Mouse (Mus musculus) bone marrow macrophage, adult 2 months (primary cell): ENCODE data around the gene H2-K1. TPM values are rescaled to one million over a fixed set of nuclear protein-coding genes. Genes with fewer than 3 reads are reported as not detected.

Source experiments
- H3K27ac ChIP-seq: 2 replicates; pipeline ENCODE4 v1.5.1; 2012; ENCODE audit warnings: low read depth, low read length; ENCODE audit not compliant: insufficient read depth
- H3K4me1 ChIP-seq: 2 replicates; pipeline ENCODE4 v1.6.1; 2012; ENCODE audit warnings: low read length; ENCODE audit not compliant: control insufficient read depth, insufficient read depth
- H3K4me3 ChIP-seq: 2 replicates; pipeline ENCODE4 v1.5.1; 2012; ENCODE audit warnings: mild to moderate bottlenecking, low read length, moderate library complexity; ENCODE audit not compliant: insufficient read depth
- CTCF ChIP-seq: IDR thresholded peaks from 2 replicates; pipeline ENCODE4 v1.5.1; 2012; ENCODE audit warnings: low read depth, mild to moderate bottlenecking, low read length, moderate library complexity
- POLR2A ChIP-seq: IDR thresholded peaks from 2 replicates; pipeline ENCODE4 v1.6.1; 2012; ENCODE audit warnings: mild to moderate bottlenecking, low read depth, low read length, borderline replicate concordance
- polyA plus RNA-seq: library from polyadenylated mRNA; stranded (reverse); fragments of >200 nt; gene quantifications from 2 replicates; pipeline ENCODE4 v1.2.4, GENCODE M21; 2012; ENCODE audit not compliant: missing spikeins, insufficient read depth, insufficient read length

H2-K1 gene
- polyA plus RNA-seq, 1 experiment = 2,635 TPM

DNA sequence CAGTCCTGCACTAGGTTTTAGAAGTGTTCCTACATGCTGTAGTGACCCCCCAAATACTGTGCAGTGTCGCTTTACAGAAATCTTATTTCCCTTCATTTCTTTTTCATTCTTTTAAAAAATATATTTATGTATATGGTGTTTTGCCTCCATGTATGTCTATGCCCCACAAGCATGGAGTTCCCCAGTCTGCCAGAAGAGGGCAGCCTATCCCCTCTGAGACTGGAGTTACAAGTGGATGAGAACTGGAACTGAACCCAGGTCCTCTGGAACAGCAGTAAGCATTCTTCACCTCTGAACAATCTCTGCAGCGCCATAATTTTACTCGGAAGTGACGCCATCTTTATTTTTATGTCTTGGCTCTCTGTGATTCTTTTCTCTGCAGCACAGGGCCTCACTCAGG lies 30.8 kb downstream of the H2-K1 start:
- Histone ChIP-seq H3K4me3 (no peak overlapping the region), H3K27ac (no peak overlapping the region), H3K4me1 (peaks cover 17% of the 10 kb centered on the region)
- TF ChIP-seq POLR2A = no peak
- no peak for TF ChIP-seq CTCF

DNA sequence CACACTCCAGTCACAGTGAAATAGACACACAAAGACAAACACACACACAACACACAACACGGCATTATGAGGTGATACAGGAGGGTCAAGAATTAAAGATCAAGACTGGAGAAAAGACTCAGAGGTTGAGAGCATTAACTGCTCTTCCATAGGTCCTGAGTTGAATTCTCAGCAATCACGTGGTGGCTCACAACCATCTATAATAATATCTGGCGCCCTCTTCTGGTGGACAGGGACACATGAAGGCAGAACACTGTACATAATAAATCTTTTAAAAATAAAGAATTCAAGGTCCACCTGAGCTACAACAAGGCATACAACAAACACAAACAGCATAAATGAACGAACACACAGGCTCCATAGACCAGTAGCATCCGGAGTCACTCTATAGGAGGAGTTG lies 31.2 kb downstream of the H2-K1 start:
- TF ChIP-seq POLR2A (no peak), CTCF (no peak)

DNA sequence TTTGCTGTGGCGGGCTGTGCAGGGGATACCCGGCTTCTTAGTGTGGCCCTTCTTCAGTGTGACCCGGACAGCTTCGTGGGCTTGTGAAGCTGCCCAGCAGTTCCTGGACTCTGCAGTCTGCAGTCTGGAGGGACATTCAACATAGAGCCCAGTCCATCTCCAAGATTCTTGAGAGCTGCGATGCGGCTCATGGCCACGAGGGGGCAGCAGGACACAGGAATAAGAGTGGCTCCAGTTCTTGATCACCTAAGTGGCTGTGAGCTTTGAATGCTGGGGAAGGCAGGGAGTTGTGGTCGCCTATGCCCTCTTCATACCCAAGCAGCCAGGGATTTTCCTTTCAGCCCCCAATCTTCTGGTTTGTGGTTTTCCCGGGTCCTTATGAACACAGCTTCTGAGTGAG lies 31.7 kb downstream of the H2-K1 start:
- H3K27ac ChIP-seq = no peak overlapping the region
- H3K4me1 ChIP-seq = peaks cover 14% of the 10 kb centered on the region
- TF ChIP-seq CTCF (peak; percentile 71), POLR2A (no peak)
- H3K4me3 ChIP-seq = no peak overlapping the region

More for the DNA sequence above, 31.2 kb downstream of the H2-K1 start:
- Histone ChIP-seq H3K4me1 (peaks cover 17% of the 10 kb centered on the region), H3K27ac (no peak overlapping the region), H3K4me3 (no peak overlapping the region)

DNA sequence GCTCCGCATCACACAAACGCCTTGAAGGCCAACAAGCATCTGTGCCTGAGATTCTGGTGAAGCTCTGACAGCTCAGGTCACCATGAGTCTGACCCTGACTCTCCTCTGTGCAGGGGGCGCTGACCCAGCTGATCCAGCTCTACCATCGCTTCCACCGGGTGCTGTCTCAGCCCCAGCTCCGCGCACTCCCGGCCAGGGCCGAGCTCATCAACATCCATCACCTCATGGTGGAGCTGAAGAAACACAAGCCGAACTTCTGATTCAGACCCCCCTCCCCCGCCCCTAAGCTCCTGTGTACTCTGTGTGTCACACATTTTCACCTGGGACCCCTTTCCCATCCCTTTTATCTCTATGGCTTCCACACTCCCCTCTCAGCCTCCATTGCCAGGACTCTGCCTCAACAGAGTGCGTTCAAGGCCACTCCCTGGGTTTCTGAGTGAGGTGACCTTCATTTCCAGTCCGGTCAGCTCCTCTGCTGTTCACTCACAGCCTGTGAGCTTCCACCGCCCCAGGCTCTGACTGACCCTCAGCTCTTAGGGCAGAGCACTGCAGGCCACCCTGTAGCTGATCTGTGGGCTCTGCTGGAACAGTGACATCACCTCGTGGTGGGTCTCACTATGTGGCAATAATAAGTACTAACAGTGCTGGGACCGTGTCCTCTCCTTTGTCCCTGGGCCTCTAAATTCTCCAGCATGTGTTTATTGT lies 34.1 kb downstream of the H2-K1 start:
- Histone ChIP-seq H3K27ac (no peak overlapping the region), H3K4me3 (no peak overlapping the region), H3K4me1 (0 out of 2 replicates have a peak, but pooled peaks cover 2% of the 10 kb centered on the region)
- TF ChIP-seq POLR2A (no peak), CTCF (no peak)

DNA sequence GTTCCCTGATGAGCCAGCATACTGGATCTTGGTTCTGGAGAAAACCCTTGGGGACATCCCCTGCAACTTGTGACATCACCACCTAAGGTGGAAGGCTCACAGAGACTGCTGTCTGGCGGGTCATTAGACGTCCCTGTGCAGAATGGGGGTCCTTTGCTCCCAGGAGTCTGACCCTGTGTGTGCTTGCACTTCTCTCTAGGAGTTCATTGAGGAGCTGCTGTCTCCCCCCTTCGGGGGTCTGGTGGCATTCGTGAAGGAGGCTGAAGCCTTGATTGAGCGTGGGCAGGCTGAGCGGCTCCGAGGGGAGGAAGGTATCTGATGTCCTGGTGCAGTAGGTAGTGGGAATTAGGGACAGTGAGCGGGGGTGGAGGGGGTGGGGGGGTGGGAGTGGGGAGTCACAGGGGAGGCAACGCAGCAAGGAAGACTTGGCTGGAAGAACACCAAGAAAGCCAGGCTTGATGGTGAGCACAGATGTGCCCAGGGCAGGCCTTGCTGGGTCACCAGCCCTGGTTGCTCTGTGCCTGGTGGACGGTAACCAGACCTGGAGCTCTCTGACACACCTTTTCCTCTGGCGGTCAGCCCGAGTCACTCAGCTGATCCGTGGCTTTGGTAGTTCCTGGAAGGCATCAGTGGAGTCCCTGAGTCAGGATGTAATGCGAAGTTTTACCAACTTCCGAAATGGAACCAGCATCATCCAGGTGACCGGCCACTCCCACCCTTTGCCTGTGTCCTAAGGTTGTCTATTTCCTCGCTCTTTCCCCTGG lies 34.9 kb downstream of the H2-K1 start:
- no peak overlapping the region for H3K4me3 ChIP-seq
- H3K27ac ChIP-seq = no peak overlapping the region
- TF ChIP-seq CTCF = no peak
- no peak for TF ChIP-seq POLR2A
- H3K4me1 ChIP-seq = 0 out of 2 replicates have a peak, but pooled peaks cover 2% of the 10 kb centered on the region

DNA sequence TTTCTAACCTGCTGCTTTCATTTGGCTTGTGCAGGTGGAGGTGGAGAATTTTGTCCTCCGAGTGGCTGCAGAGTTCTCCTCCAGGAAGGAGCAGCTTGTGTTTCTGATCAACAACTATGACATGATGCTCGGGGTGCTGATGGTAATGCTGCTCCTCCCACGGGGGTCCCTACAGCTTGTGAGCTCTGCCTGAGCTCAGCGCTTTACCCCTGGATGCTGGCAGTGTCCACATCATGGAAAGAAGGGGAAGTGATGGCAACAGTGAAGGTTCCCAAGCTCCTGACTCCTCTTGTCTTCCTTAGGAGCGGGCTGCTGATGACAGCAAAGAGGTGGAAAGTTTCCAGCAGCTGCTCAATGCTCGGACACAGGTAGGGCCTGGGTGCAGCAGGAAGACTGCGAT lies 37.3 kb downstream of the H2-K1 start:
- no peaks in the 10 kb centered on the region for H3K4me1 ChIP-seq
- H3K4me3 ChIP-seq = no peak overlapping the region
- TF ChIP-seq CTCF = no peak
- TF ChIP-seq POLR2A = no peak
- no peak overlapping the region for H3K27ac ChIP-seq

DNA sequence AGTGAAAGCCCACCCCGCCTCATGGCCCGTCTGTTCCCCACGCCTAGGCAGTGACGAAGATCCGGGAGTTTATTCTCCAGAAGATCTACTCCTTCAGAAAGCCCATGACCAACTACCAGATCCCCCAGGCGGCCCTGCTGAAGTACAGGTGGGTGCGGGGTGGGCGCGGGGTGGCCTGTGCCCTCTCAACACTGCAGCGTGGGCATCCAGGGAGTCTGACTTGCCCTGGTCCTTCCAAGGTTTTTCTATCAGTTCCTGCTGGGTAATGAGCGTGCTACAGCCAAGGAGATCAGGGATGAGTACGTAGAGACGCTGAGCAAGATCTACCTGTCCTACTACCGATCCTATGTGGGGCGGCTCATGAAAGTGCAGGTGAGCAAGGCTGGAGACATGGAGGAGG lies 40.2 kb downstream of the H2-K1 start:
- no peaks in the 10 kb centered on the region for H3K4me1 ChIP-seq
- no peak overlapping the region for H3K4me3 ChIP-seq
- TF ChIP-seq CTCF (no peak), POLR2A (no peak)
- no peak overlapping the region for H3K27ac ChIP-seq

DNA sequence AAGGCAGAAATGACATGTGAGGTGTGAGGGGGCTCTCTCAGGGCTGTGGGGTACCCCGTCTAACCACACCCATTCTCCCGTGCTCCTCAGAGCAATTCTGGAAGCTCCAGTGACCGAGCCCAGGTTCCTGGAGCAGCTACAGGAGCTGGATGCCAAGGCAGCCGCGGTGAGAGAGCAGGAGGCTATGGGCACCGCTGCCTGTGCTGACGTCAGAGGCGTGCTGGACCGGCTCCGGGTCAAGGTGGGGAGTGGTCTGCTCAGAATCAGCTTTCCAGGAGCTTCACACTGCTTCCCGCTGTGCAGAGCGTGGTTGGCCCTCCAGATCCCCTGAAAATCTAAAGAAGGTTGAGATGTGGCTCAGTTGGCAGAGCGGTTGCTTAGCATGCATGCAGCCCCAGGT lies 41.0 kb downstream of the H2-K1 start:
- TF ChIP-seq CTCF = no peak
- TF ChIP-seq POLR2A = no peak
- Histone ChIP-seq H3K4me1 (no peaks in the 10 kb centered on the region), H3K4me3 (no peak overlapping the region), H3K27ac (no peak overlapping the region)

DNA sequence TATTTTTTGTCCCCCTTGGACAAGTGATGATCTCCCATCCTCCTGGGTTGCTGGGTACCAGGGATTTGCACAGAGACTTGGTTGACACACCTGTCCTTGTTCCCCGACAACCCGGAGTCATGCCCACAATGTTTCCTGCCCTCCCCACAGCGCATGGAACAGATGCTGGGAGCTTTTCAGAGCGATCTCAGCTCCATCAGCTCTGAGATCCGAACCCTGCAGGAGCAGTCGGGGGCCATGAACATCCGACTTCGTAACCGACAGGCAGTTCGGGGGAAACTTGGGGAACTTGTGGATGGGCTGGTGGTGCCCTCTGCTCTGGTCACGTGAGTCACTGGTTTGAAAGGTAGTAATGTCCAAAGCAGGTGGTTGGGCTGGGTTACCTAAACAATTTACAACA lies 41.7 kb downstream of the H2-K1 start:
- Histone ChIP-seq H3K4me3 (no peak overlapping the region), H3K4me1 (peaks cover 2% of the 10 kb centered on the region; the same call in 1 of the 2 replicates), H3K27ac (no peak overlapping the region)
- TF ChIP-seq POLR2A = no peak
- no peak for TF ChIP-seq CTCF

DNA sequence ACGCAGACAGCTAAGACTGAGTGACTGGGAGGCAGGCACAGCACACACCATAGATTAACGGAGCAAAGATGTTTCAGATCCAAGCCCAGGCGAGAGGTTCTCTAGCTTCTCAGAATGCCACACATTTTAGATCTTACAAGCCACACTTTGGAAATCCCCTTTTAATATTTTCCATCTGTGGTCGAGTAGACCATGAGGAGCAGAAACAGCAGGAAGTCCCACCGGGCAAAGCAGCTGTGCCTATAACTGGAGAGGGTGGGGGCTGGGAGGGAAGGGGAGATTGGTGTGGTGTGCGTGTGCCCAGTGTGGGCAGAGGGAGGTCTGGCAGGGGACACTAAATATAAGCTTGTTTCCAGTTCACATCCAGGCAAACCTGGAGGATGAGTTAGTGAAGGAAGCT lies 42.7 kb downstream of the H2-K1 start:
- H3K4me1 ChIP-seq = peaks cover 4% of the 10 kb centered on the region; the same call in 1 of the 2 replicates
- TF ChIP-seq CTCF (no peak), POLR2A (no peak)
- no peak overlapping the region for H3K4me3 ChIP-seq
- no peak overlapping the region for H3K27ac ChIP-seq
